Mouse (Mus musculus) forebrain, embryonic 10.5 days (tissue): ENCODE measurements at regions not wholly inside any gene's neighbourhood (a gene's known extent, or its start where the extent isn't known, plus 50 kb on each side); places are given as distances from the start of the nearest gene placed in this dataset.

Experiments
- DNase-seq: peaks from one replicate; pipeline ENCODE4 v3.0.0-alpha.2; 2017; ENCODE audit warnings: low spot score; ENCODE audit errors: extremely low spot score
- H3K27ac ChIP-seq: fragments of 300-500 bp; sonication (generic); 2 replicates; pipeline ENCODE4 v1.5.1; 2016; ENCODE audit warnings: mild to moderate bottlenecking
- H3K27me3 ChIP-seq: fragments of 300-500 bp; sonication (generic); 2 replicates; pipeline ENCODE4 v1.6.1; 2016; ENCODE audit warnings: mild to moderate bottlenecking; ENCODE audit not compliant: poor library complexity, severe bottlenecking
- H3K36me3 ChIP-seq: fragments of 300-500 bp; sonication (generic); replicated peaks from 2 replicates; pipeline ENCODE4 v1.6.1; 2016; ENCODE audit warnings: mild to moderate bottlenecking, moderate library complexity
- H3K4me1 ChIP-seq: fragments of 300-500 bp; sonication (generic); 2 replicates; pipeline ENCODE4 v1.6.1; 2016
- H3K4me3 ChIP-seq: fragments of 300-500 bp; sonication (generic); 2 replicates; pipeline ENCODE4 v1.5.1; 2016; ENCODE audit warnings: mild to moderate bottlenecking, moderate library complexity
- H3K9me3 ChIP-seq: fragments of 300-500 bp; sonication (generic); 2 replicates; pipeline ENCODE4 v1.6.1; 2016; ENCODE audit warnings: mild to moderate bottlenecking, moderate library complexity
- WGBS: fragments of 180-500 bp; shearing (Covaris S2); methylation state at CpG from one replicate; pipeline ENCODE4 v1.1.7; 2016; 5-methylcytosine and 5-hydroxymethylcytosine counted together

GRCm38 (mm10) chr17:64991262-64991661 is 155.4 kb upstream of the 4930583I09Rik start:
- no peaks in the 10 kb centered on the region for H3K36me3 ChIP-seq
- peaks cover 3% of the 10 kb centered on the region; the same call in 1 of the 2 replicates for H3K9me3 ChIP-seq
- H3K4me3 ChIP-seq: no peak overlapping the region
- no peak for DNase-seq
- 82% methylated on average over 3 of the region's 3 CpGs for WGBS
- H3K4me1 ChIP-seq: no peaks in the 10 kb centered on the region
- H3K27ac ChIP-seq: no peak overlapping the region
- no peaks in the 10 kb centered on the region for H3K27me3 ChIP-seq

- WGBS: 86% methylated on average over 14 of the region's 14 CpGs
- no peak overlapping the region for H3K27ac ChIP-seq
- no peak overlapping the region for H3K4me3 ChIP-seq
- no peaks in the 10 kb centered on the region for H3K36me3 ChIP-seq
- no peak for DNase-seq
- H3K4me1 ChIP-seq: no peaks in the 10 kb centered on the region
- H3K9me3 ChIP-seq: no peaks in the 10 kb centered on the region
- no peaks in the 10 kb centered on the region for H3K27me3 ChIP-seq
Observed at GRCm38 (mm10) chr17:64984276-64985011, 148.6 kb upstream of the 4930583I09Rik start.

GRCm38 (mm10) chr17:64983480-64983879 is 147.6 kb upstream of the 4930583I09Rik start:
- no peaks in the 10 kb centered on the region for H3K27me3 ChIP-seq
- no peak overlapping the region for H3K4me3 ChIP-seq
- WGBS: 80% methylated on average over 2 of the region's 2 CpGs

DNA sequence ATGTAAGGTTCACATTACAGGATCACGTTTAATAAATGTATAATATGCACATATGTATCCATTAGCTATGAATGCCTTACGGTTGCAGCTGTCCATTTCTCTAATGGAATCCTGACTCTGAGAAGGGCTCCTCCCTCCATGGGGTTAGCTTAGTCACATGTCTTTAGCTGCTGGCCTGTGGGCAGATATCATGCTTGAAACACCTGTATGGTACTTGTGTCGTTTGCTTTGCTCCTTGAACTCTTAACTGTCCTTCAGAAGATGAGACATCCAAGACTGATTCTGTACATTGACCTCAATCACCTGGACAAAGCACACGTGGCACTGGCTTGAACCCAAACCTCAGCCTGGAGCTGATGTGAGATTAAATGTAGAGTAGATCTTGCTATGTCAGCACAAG is 128.3 kb upstream of the 4930583I09Rik start:
- Histone ChIP-seq H3K9me3 (no peaks in the 10 kb centered on the region), H3K27me3 (no peaks in the 10 kb centered on the region), H3K27ac (no peak overlapping the region), H3K4me3 (no peak overlapping the region), H3K36me3 (no peaks in the 10 kb centered on the region), H3K4me1 (no peaks in the 10 kb centered on the region; the same call in 1 of the 2 replicates)
- DNase-seq: no peak
- 86% methylated on average over 4 of the region's 4 CpGs for WGBS

More at GRCm38 (mm10) chr17:64983480-64983879, 147.6 kb upstream of the 4930583I09Rik start:
- H3K9me3 ChIP-seq: no peaks in the 10 kb centered on the region
- H3K27ac ChIP-seq: no peak overlapping the region
- no peaks in the 10 kb centered on the region for H3K36me3 ChIP-seq
- DNase-seq: no peak
- H3K4me1 ChIP-seq: no peaks in the 10 kb centered on the region

DNA sequence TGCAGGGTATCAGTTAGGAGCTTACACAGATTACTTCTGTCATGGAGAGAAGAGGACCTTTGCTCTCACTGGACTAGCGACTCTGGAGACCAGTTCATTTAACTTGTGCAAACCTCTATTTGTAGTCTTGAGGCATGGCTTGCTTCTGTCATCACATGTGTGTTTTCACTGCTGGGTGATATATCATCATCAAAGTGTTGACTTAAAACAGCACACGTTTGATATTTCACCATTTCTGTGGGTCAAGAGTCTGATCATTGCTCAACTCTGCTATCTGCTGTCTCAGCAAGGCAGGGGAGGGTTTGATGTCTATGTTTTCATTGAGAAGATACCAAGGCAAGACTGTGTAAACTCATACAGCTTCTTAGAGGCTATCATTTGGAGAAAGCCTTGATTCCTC is 126.0 kb upstream of the 4930583I09Rik start:
- DNase-seq: no peak

DNA sequence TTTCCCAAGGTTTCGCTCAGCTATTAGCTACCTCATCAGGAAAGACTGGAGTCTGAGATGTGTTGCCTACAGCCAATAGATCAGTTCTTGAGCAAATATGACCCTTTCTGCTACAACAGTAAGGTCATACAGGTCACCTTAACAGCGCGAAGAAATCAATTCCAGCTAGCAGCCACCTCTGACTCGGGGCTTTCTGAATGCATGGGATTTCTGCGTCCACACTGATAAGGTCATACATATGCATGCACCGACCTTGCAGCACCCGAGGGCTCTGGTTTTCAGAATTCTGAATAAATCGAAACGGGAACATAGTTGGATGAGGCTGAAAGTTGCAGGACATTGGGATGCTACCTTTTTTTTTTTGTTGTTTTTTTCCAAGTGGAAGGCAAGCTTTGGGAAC is 121.6 kb upstream of the 4930583I09Rik start:
- no peaks in the 10 kb centered on the region for H3K36me3 ChIP-seq
- no peak for DNase-seq
- WGBS: 83% methylated on average over 9 of the region's 9 CpGs
- H3K4me3 ChIP-seq: no peak overlapping the region
- H3K27ac ChIP-seq: no peak overlapping the region
- H3K9me3 ChIP-seq: no peaks in the 10 kb centered on the region
- H3K4me1 ChIP-seq: no peaks in the 10 kb centered on the region; the same call in 1 of the 2 replicates
- no peaks in the 10 kb centered on the region for H3K27me3 ChIP-seq

More for the DNA sequence above, 126.0 kb upstream of the 4930583I09Rik start:
- 83% methylated on average over 2 of the region's 2 CpGs for WGBS
- Histone ChIP-seq H3K9me3 (no peaks in the 10 kb centered on the region), H3K4me3 (no peak overlapping the region), H3K36me3 (no peaks in the 10 kb centered on the region), H3K27ac (no peak overlapping the region), H3K27me3 (no peaks in the 10 kb centered on the region), H3K4me1 (no peaks in the 10 kb centered on the region; the same call in 1 of the 2 replicates)

GRCm38 (mm10) chr17:64956506-64956905 is 120.6 kb upstream of the 4930583I09Rik start:
- WGBS: 84% methylated on average over 7 of the region's 7 CpGs
- Histone ChIP-seq H3K4me3 (no peak overlapping the region), H3K4me1 (no peaks in the 10 kb centered on the region; the same call in 1 of the 2 replicates), H3K9me3 (no peaks in the 10 kb centered on the region), H3K27me3 (no peaks in the 10 kb centered on the region), H3K27ac (no peak overlapping the region), H3K36me3 (no peaks in the 10 kb centered on the region)
- DNase-seq: no peak

DNA sequence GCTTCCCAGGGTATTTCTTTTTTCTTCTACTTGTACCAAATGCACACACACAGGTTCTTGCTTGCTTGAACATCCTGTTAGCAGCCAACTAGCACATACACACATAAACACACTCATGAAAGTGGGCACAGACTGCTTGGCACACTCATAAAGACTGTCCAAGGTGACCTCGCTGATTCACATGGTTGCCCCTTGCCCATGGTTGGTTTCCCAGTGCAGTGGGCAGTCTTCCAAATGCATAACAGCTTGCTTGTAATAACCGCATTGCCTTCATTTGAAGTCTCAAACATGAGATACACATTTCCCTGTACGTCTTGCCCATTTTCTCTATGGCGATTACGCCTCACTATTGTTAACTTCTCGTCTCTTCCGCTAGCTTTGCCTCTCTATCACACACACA is 117.4 kb upstream of the 4930583I09Rik start:
- Histone ChIP-seq H3K4me3 (no peak overlapping the region), H3K27me3 (no peaks in the 10 kb centered on the region), H3K4me1 (no peaks in the 10 kb centered on the region), H3K36me3 (no peaks in the 10 kb centered on the region), H3K27ac (no peak overlapping the region), H3K9me3 (no peaks in the 10 kb centered on the region)
- 98% methylated on average over 7 of the region's 7 CpGs for WGBS
- DNase-seq: no peak

DNA sequence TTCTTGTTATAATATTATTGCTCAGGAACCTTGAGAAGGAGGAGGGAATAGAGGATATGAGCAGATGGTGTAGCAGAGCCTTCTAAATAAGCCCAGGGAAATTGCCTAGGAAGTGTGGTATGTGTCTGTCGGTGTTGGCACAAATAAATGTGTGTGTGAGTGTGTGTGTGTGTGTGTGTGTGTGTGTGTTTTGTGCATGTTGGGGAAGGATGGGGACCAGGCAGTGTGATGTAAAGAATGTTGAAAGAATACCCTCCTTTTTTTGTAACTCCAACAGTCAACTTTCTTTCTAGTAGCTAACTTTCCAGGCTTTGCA is 115.7 kb upstream of the 4930583I09Rik start:
- Histone ChIP-seq H3K9me3 (no peaks in the 10 kb centered on the region), H3K4me1 (no peaks in the 10 kb centered on the region), H3K4me3 (no peak overlapping the region), H3K36me3 (no peaks in the 10 kb centered on the region), H3K27me3 (no peaks in the 10 kb centered on the region), H3K27ac (no peak overlapping the region)
- no peak for DNase-seq
- 72% methylated on average over 1 of the region's 1 CpGs for WGBS

DNA sequence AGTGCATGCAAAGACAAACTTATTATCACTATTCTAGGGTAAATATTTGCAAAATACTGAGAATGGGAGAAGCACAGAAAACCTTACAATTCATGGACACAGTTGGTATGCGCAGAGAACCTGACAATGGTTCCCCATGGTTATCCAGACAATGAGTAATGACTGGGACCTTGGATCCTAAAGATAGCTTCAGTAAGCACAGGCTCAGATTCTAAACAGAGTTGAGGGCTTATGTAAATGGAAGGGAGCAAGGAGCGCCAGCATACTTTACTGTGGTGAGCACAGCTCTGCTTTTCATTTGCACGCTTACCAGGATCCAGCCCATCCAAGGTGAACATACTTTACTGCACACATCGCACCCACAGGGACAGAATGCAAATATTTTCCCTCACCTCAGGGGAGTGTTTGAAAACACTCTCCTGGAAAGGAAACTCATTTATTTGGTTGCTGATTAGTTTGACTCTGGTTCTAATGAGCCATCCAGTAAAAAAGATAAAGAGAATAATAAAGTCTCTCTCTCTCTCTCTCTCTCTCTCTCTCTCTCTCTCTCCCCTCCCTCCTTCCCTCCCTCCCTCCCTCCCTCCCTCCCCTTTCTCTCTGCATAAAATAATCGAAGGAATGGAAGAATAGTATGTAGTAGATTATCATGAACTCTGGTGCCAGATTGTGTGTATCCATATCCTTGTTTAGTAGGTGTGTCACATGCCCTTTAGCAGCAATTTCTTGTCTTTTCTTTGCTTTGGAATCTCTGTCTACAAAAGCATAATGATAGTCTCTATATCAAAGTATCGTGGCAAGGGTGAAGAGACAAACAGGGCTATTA is 115.1 kb upstream of the 4930583I09Rik start:
- Histone ChIP-seq H3K27me3 (no peaks in the 10 kb centered on the region), H3K4me1 (no peaks in the 10 kb centered on the region), H3K4me3 (no peak overlapping the region), H3K9me3 (no peaks in the 10 kb centered on the region), H3K36me3 (no peaks in the 10 kb centered on the region), H3K27ac (no peak overlapping the region)
- WGBS: 81% methylated on average over 6 of the region's 6 CpGs
- DNase-seq: no peak

GRCm38 (mm10) chr17:64943213-64943612 is 107.3 kb upstream of the 4930583I09Rik start:
- DNase-seq: no peak
- Histone ChIP-seq H3K4me3 (no peak overlapping the region), H3K27ac (no peak overlapping the region), H3K4me1 (no peaks in the 10 kb centered on the region), H3K9me3 (0 out of 2 replicates have a peak, but pooled peaks cover 3% of the 10 kb centered on the region), H3K36me3 (no peaks in the 10 kb centered on the region), H3K27me3 (no peaks in the 10 kb centered on the region)
- 94% methylated on average over 2 of the region's 2 CpGs for WGBS

GRCm38 (mm10) chr17:64941555-64941954 is 105.7 kb upstream of the 4930583I09Rik start:
- 97% methylated on average over 6 of the region's 6 CpGs for WGBS
- peaks cover 8% of the 10 kb centered on the region for H3K4me1 ChIP-seq

DNA sequence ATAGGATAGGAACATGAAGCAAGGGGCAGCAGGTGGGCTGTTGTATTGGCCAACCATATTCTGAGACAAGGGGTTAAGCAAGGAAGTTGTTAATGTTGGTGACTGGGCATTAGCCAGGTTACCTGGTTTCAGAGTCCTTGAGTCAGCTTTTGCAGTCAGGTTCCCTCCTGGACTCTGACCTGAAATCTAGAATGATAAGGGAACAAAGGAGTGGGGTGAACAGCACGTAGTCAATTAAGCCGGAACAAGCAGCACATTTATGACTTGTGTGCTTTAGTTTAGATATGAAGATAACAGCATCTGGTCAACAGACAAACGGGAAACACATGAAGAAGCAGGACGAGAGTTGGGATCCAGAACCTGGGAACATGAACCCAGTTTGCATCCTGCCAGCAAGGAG is 99.8 kb upstream of the 4930583I09Rik start:
- H3K4me3 ChIP-seq: no peak overlapping the region
- 0 out of 2 replicates have a peak, but pooled peaks cover 3% of the 10 kb centered on the region for H3K9me3 ChIP-seq
- no peak overlapping the region for H3K27ac ChIP-seq
- H3K4me1 ChIP-seq: peaks cover 16% of the 10 kb centered on the region
- 83% methylated on average over 4 of the region's 4 CpGs for WGBS
- no peak for DNase-seq
- H3K27me3 ChIP-seq: no peaks in the 10 kb centered on the region
- no peaks in the 10 kb centered on the region for H3K36me3 ChIP-seq

More at GRCm38 (mm10) chr17:64941555-64941954, 105.7 kb upstream of the 4930583I09Rik start:
- H3K27me3 ChIP-seq: no peaks in the 10 kb centered on the region
- no peak for DNase-seq
- no peak overlapping the region for H3K4me3 ChIP-seq
- no peaks in the 10 kb centered on the region for H3K36me3 ChIP-seq
- H3K9me3 ChIP-seq: 0 out of 2 replicates have a peak, but pooled peaks cover 3% of the 10 kb centered on the region
- no peak overlapping the region for H3K27ac ChIP-seq
